8 mouse cellular contexts compared by ENCODE assay signal in the genomic region with DNA sequence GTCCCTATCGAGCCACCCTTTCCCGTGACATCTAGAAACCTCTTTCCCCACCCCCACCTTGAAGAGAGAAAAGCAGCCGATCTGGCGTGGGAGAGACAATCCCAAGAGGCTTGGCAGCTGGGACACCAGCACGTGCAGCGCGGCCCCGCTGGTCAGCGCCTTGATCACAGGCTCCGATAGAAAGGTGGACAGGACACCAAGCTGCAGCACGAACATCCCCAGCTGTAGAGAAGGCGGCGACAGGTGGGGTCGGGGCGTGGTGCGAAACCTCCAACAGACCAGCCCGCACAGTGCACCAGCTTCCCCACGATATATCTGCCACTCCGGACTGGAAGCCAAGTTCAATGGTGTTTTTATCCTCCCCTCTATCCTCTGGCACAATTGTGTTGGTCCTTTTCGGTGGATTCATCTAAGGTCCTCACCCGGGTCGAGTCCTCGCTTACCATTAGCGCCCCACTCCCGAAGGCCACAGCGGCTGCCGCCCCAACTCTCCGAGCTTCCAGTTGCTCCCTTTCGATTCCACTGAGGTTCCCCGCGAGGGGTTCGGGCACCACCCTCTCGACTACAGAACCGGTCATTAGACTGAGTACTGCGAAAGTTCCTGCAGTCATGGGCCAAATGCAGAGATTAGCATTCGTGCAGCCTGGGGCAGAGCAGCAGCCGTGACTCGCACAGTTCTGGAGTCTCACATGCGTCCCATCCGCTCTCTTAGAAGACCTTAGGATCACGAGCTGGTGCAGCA. TPM values are rescaled to one million over a fixed set of nuclear protein-coding genes. Genes with fewer than 3 reads are reported as not detected.
DNase-seq lines count a peak whose midpoint lies in the region; ATAC-seq lines count a peak whose summit lies in the region.

No protein-coding gene starts in this region.

- peaks cover 65% of the 10 kb centered on the region for H3K27me3 ChIP-seq in limb, embryonic 12.5 days
- H3K27me3 ChIP-seq in neural tube, embryonic 11.5 days (ENCODE audit: control insufficient read depth, insufficient read depth, low read length) = peaks cover 40% of the 10 kb centered on the region

- peak; percentile 27 for DNase-seq in cerebellum, adult 8-10 months
- DNase-seq in thymus, postnatal 36 days = peak; percentile 4 to 17
- DNase-seq in thymus, postnatal 25 days = no peak
- DNase-seq in neural tube, embryonic 11.5 days (ENCODE audit: low spot score) = no peak
- no peak for DNase-seq in spleen, postnatal 36 days (ENCODE audit: low spot score in 2 of 2)
- DNase-seq in MN1 (ENCODE audit: low spot score) = no peak

- no peak overlapping the region for H3K27ac ChIP-seq in limb, embryonic 12.5 days
- no peak overlapping the region for H3K27ac ChIP-seq in neural tube, embryonic 11.5 days (ENCODE audit: low read depth, low read length)

- 4% methylated on average over 41 of the region's 41 CpGs for WGBS in limb, embryonic 12.5 days
- 4% methylated on average over 41 of the region's 41 CpGs for WGBS in neural tube, embryonic 11.5 days

- peak overlapping the region; percentile 30 for H3K4me3 ChIP-seq in limb, embryonic 12.5 days (replicated peaks)
- H3K4me3 ChIP-seq in neural tube, embryonic 11.5 days (ENCODE audit: low read depth, low read length) = peak overlapping the region; percentile 24

- peaks cover 11% of the 10 kb centered on the region for H3K36me3 ChIP-seq in limb, embryonic 12.5 days
- no peaks in the 10 kb centered on the region for H3K36me3 ChIP-seq in neural tube, embryonic 11.5 days (ENCODE audit: control insufficient read depth, insufficient read depth, low read length)

- no peaks in the 10 kb centered on the region for H3K9me3 ChIP-seq in limb, embryonic 12.5 days
- no peaks in the 10 kb centered on the region for H3K9me3 ChIP-seq in neural tube, embryonic 11.5 days (ENCODE audit: control insufficient read depth, low read length)

- no peak overlapping the region for H3K9ac ChIP-seq in limb, embryonic 12.5 days (replicated peaks)
- H3K9ac ChIP-seq in neural tube, embryonic 11.5 days (ENCODE audit: low read length) = no peak overlapping the region

- H3K4me1 ChIP-seq in limb, embryonic 12.5 days (replicated peaks) = peaks cover 28% of the 10 kb centered on the region
- peaks cover 11% of the 10 kb centered on the region; the same call in 1 of the 2 replicates for H3K4me1 ChIP-seq in neural tube, embryonic 11.5 days (ENCODE audit: control insufficient read depth, insufficient read depth, low read length)

- peak overlapping the region; percentile 53 for H3K4me2 ChIP-seq in limb, embryonic 12.5 days
- H3K4me2 ChIP-seq in neural tube, embryonic 11.5 days (ENCODE audit: low read depth) = peak overlapping the region; percentile 27

- ATAC-seq in cerebellum, adult (ENCODE audit: insufficient number of reproducible peaks, low FRiP score, low TSS enrichment) = no peak
- no peak for ATAC-seq in limb, embryonic 12.5 days (ENCODE audit: insufficient number of reproducible peaks, insufficient read depth, low FRiP score, low TSS enrichment, low read depth)
- ATAC-seq in neural tube, embryonic 11.5 days (ENCODE audit: insufficient read depth, low FRiP score, low TSS enrichment) = no peak

RNA-seq across cellular contexts. Expression of a gene that starts 2.0 kb away (rescaled TPM):
- polyA plus RNA-seq in limb, embryonic 12.5 days (2016; fragmentation: Nextera tagmentation; extraction: Ambion mirVana) = 3.4 and 3.5 TPM in 2 replicates
- polyA plus RNA-seq in neural tube, embryonic 11.5 days (2014; fragmentation: Nextera tagmentation; extraction: Ambion mirVana) = 0.36 and 0.89 TPM in 2 replicates

RNA-seq across cellular contexts. Expression of a gene that starts 11.4 kb away (rescaled TPM):
- 67.5 and 74.1 TPM in 2 replicates for polyA plus RNA-seq in limb, embryonic 12.5 days (2016; fragmentation: Nextera tagmentation; extraction: Ambion mirVana)
- 31.7 and 31.8 TPM in 2 replicates for polyA plus RNA-seq in neural tube, embryonic 11.5 days (2014; fragmentation: Nextera tagmentation; extraction: Ambion mirVana)

RNA-seq across cellular contexts. Expression of a gene that starts 13.4 kb away (rescaled TPM):
- 4.3 and 5.0 TPM in 2 replicates for polyA plus RNA-seq in limb, embryonic 12.5 days (2016; fragmentation: Nextera tagmentation; extraction: Ambion mirVana)
- 17.3 and 19.9 TPM in 2 replicates for polyA plus RNA-seq in neural tube, embryonic 11.5 days (2014; fragmentation: Nextera tagmentation; extraction: Ambion mirVana)

RNA-seq across cellular contexts. Expression of a gene that starts 17.1 kb away (rescaled TPM):
- 150 and 166 TPM in 2 replicates for polyA plus RNA-seq in limb, embryonic 12.5 days (2016; fragmentation: Nextera tagmentation; extraction: Ambion mirVana)
- polyA plus RNA-seq in neural tube, embryonic 11.5 days (2014; fragmentation: Nextera tagmentation; extraction: Ambion mirVana) = 138 and 148 TPM in 2 replicates

RNA-seq across cellular contexts. Expression of a gene that starts 32.9 kb away (rescaled TPM):
- polyA plus RNA-seq in limb, embryonic 12.5 days (2016; fragmentation: Nextera tagmentation; extraction: Ambion mirVana) = 27.3 and 28.0 TPM in 2 replicates
- 15.4 and 16.4 TPM in 2 replicates for polyA plus RNA-seq in neural tube, embryonic 11.5 days (2014; fragmentation: Nextera tagmentation; extraction: Ambion mirVana)

Comparison
In these comparisons a context has a peak if more than half of its experiments do, and no peak if none do; other contexts are left out.
1. DNase-seq: peak in cerebellum, adult 8-10 months (single experiment) and thymus, postnatal 36 days (2 of 2); none in thymus, postnatal 25 days (single experiment), neural tube, embryonic 11.5 days (single experiment), spleen, postnatal 36 days (0 of 2) and MN1 (single experiment).